Mouse (Mus musculus): ENCODE measurements around the gene Thtpa.

Gene Thtpa

DNA sequence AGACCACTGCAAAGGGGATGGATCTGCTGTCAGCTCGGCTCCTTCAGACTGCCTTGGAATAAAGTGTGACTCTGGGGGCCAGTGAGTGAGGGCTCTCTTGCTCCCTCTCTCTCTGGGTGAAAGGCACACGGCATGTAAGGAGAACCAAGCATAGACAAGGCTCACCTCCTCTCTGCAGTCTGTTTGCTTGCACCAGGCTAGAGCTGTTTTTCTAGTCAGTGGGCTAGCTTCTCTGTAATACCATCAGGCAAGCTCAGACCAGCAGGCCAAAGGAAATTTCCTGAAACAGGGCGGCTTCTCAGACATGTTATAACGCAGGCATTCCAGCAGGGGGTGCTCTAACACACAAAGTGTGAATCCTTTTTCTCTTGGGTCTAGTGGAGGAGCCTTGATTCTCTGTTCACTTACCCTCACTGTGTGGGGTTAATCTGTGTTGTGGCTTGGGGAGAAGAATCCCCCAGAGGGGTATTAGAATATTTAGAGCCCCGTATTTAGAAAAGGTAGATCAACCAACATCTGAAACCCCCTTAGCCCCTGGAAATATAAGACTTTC is 53.9 kb downstream of the Thtpa start:
- DNase-seq = peak; percentile 69

Data from right cerebral cortex, postnatal 14 days (tissue).